Mouse (Mus musculus) bone marrow macrophage, adult 2 months (primary cell): ENCODE results near the gene Irgm1.

ENCODE experiments used
- CTCF ChIP-seq: IDR thresholded peaks from 2 replicates; pipeline ENCODE4 v1.5.1; 2012; ENCODE audit warnings: low read depth, mild to moderate bottlenecking, low read length, moderate library complexity
- POLR2A ChIP-seq: IDR thresholded peaks from 2 replicates; pipeline ENCODE4 v1.6.1; 2012; ENCODE audit warnings: mild to moderate bottlenecking, low read depth, low read length, borderline replicate concordance

DNA sequence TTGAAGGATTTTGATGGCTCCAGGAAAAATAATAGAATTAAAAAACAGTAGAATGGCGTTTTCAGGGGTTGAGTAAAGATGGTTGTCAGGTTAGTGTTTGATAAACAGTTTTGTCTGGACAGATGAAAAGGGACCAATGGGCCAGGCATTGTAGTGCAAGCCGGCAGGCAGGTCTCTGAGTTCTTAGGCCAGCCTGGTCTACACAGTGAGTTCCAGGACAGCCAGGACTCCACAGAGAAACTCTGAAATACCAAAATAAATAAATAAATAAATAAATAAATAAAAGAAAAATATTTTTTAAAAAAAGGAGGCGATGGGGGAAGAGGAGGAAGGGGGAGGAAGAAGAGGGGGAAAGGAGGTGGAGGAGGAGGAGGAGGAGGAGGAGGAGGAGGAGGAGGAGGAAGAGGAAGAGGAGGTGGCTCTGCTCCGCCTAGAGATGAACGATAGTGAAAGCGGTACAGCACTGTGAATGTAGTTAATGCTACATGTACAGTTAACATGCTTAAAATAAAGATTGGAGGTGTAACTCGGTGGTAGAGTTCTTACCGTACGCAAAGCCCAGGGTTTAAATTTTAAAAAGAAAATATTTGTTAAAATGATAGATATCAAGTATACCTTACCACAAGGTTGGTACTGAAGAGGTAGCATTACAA, 38.3 kb downstream of the Irgm1 start:
- TF ChIP-seq CTCF, result no peak
- TF ChIP-seq POLR2A, result no peak
